In genomic region chr9:76015971-76016370, GRCm38 (mm10) we compare ENCODE assay signal across 15 mouse cellular contexts. TPM values are rescaled to one million over a fixed set of nuclear protein-coding genes. Genes with fewer than 3 reads are reported as not detected.
DNase-seq lines count a peak whose midpoint lies in the region; ATAC-seq and TF ChIP-seq lines count a peak whose summit lies in the region.
"Had no signal": no experiment of that assay in that cellular context is flagged by ENCODE, and none has a peak within 500 bp of the region (broad histone marks: within the 10 kb centered on the region; RNA-seq: fewer than 3 reads in every experiment).

No protein-coding gene starts in this region.

- TF ChIP-seq EP300 in lung, postnatal 0 days (IDR thresholded peaks at IDR 0.05), result no peak

- no peak for TF ChIP-seq CTCF in lung, postnatal 0 days (IDR thresholded peaks at IDR 0.05)

- H3K9me3 ChIP-seq in forebrain, embryonic 13.5 days (replicated peaks), result no peaks in the 10 kb centered on the region
- H3K9me3 ChIP-seq in forebrain, embryonic 11.5 days (ENCODE audit: control insufficient read depth, low read length), result no peaks in the 10 kb centered on the region
- no peaks in the 10 kb centered on the region for H3K9me3 ChIP-seq in lung, postnatal 0 days (ENCODE audit: low read length)
- H3K9me3 ChIP-seq in forebrain, embryonic 15.5 days, result no peaks in the 10 kb centered on the region
- H3K9me3 ChIP-seq in neural tube, embryonic 13.5 days, result no peaks in the 10 kb centered on the region
- H3K9me3 ChIP-seq: embryonic facial prominence, embryonic 15.5 days; G1E; intestine, embryonic 15.5 days had no signal

- 74% methylated on average over 5 of the region's 5 CpGs for WGBS in forebrain, embryonic 13.5 days
- WGBS in forebrain, embryonic 11.5 days, result 94% methylated on average over 5 of the region's 5 CpGs
- 83% methylated on average over 5 of the region's 5 CpGs for WGBS in lung, postnatal 0 days
- 49% methylated on average over 5 of the region's 5 CpGs for WGBS in forebrain, embryonic 15.5 days
- WGBS in neural tube, embryonic 13.5 days, result 88% methylated on average over 5 of the region's 5 CpGs

- DNase-seq in forebrain, embryonic 11.5 days (ENCODE audit: low spot score), result no peak
- DNase-seq in lung, postnatal 0 days (ENCODE audit: low spot score), result no peak
- no peak for DNase-seq in lung, postnatal 36 days
- no peak for DNase-seq in left cerebral cortex, adult 18-20 months (ENCODE audit: low spot score in 2 of 2)
- DNase-seq: adrenal gland, postnatal 25 days; kidney, postnatal 14 days; thymus, postnatal 36 days had no signal

- H3K9ac ChIP-seq in forebrain, embryonic 13.5 days, result no peak overlapping the region
- no peak overlapping the region for H3K9ac ChIP-seq in forebrain, embryonic 11.5 days (ENCODE audit: low read length)
- H3K9ac ChIP-seq in lung, postnatal 0 days (replicated peaks; ENCODE audit: low read depth), result no peak overlapping the region
- no peak overlapping the region for H3K9ac ChIP-seq in forebrain, embryonic 15.5 days (replicated peaks)
- no peak overlapping the region for H3K9ac ChIP-seq in neural tube, embryonic 13.5 days
- H3K9ac ChIP-seq: intestine, embryonic 15.5 days had no signal

- H3K27ac ChIP-seq in forebrain, embryonic 13.5 days, result no peak overlapping the region
- H3K27ac ChIP-seq in forebrain, embryonic 11.5 days (ENCODE audit: low read depth, low read length), result no peak overlapping the region
- peak overlapping the region; percentile 20; the same call in 1 of the 2 replicates for H3K27ac ChIP-seq in lung, postnatal 0 days (ENCODE audit: low read length)
- H3K27ac ChIP-seq in forebrain, embryonic 15.5 days (replicated peaks), result 0 out of 2 replicates have a peak overlapping the region, but pooled peaks have one; percentile 87
- H3K27ac ChIP-seq in neural tube, embryonic 13.5 days (replicated peaks), result no peak overlapping the region
- H3K27ac ChIP-seq: intestine, embryonic 15.5 days had no signal

- peak overlapping the region; percentile 84 for H3K4me2 ChIP-seq in forebrain, embryonic 13.5 days
- no peak overlapping the region for H3K4me2 ChIP-seq in forebrain, embryonic 11.5 days (ENCODE audit: low read depth, low read length, severe bottlenecking)
- H3K4me2 ChIP-seq in lung, postnatal 0 days (replicated peaks; ENCODE audit: low read depth, low read length), result no peak overlapping the region
- H3K4me2 ChIP-seq in forebrain, embryonic 15.5 days (replicated peaks), result peak overlapping the region; percentile 83; the same call in 1 of the 2 replicates
- H3K4me2 ChIP-seq in neural tube, embryonic 13.5 days, result peak overlapping the region; percentile 74

- H3K27me3 ChIP-seq in forebrain, embryonic 13.5 days, result no peaks in the 10 kb centered on the region
- H3K27me3 ChIP-seq in forebrain, embryonic 11.5 days (ENCODE audit: control insufficient read depth, insufficient read depth, low read length), result no peaks in the 10 kb centered on the region
- H3K27me3 ChIP-seq in lung, postnatal 0 days (replicated peaks; ENCODE audit: insufficient read depth, low read length), result no peaks in the 10 kb centered on the region
- no peaks in the 10 kb centered on the region for H3K27me3 ChIP-seq in forebrain, embryonic 15.5 days
- no peaks in the 10 kb centered on the region for H3K27me3 ChIP-seq in neural tube, embryonic 13.5 days
- H3K27me3 ChIP-seq: embryonic facial prominence, embryonic 15.5 days; intestine, embryonic 15.5 days had no signal

- no peak overlapping the region for H3K4me3 ChIP-seq in forebrain, embryonic 13.5 days
- no peak overlapping the region for H3K4me3 ChIP-seq in forebrain, embryonic 11.5 days (ENCODE audit: low read depth, low read length)
- H3K4me3 ChIP-seq in lung, postnatal 0 days (ENCODE audit: low read depth, low read length), result no peak overlapping the region
- H3K4me3 ChIP-seq in forebrain, embryonic 15.5 days, result no peak overlapping the region
- peak overlapping the region; percentile 61; the same call in 1 of the 2 replicates for H3K4me3 ChIP-seq in neural tube, embryonic 13.5 days

- peaks cover 15% of the 10 kb centered on the region for H3K4me1 ChIP-seq in forebrain, embryonic 13.5 days
- peaks cover 2% of the 10 kb centered on the region; the same call in 1 of the 2 replicates for H3K4me1 ChIP-seq in forebrain, embryonic 11.5 days (replicated peaks; ENCODE audit: control insufficient read depth, insufficient read depth, low read length)
- peaks cover 20% of the 10 kb centered on the region; the same call in 1 of the 2 replicates for H3K4me1 ChIP-seq in lung, postnatal 0 days (ENCODE audit: insufficient read depth, low read depth, low read length)
- peaks cover 23% of the 10 kb centered on the region for H3K4me1 ChIP-seq in forebrain, embryonic 15.5 days
- H3K4me1 ChIP-seq in neural tube, embryonic 13.5 days (replicated peaks), result peaks cover 26% of the 10 kb centered on the region

- ATAC-seq in forebrain, embryonic 13.5 days, result peak; percentile 9; the same call in 1 of the 2 replicates
- no peak for ATAC-seq in forebrain, embryonic 11.5 days (replicated peaks; ENCODE audit: low FRiP score)
- ATAC-seq in lung, postnatal 0 days, result no peak
- ATAC-seq in forebrain, embryonic 15.5 days (replicated peaks), result peak; percentile 17; the same call in 1 of the 2 replicates
- no peak for ATAC-seq in neural tube, embryonic 13.5 days (ENCODE audit: low read depth)
- ATAC-seq in frontal cortex, adult (ENCODE audit: low TSS enrichment), result no peak

- H3K36me3 ChIP-seq in forebrain, embryonic 13.5 days (ENCODE audit: poor library complexity, severe bottlenecking), result no peaks in the 10 kb centered on the region
- no peaks in the 10 kb centered on the region for H3K36me3 ChIP-seq in forebrain, embryonic 11.5 days (ENCODE audit: control insufficient read depth, insufficient read depth, low read length)
- H3K36me3 ChIP-seq in lung, postnatal 0 days (ENCODE audit: insufficient read depth, low read length), result no peaks in the 10 kb centered on the region
- H3K36me3 ChIP-seq in forebrain, embryonic 15.5 days, result no peaks in the 10 kb centered on the region
- no peaks in the 10 kb centered on the region for H3K36me3 ChIP-seq in neural tube, embryonic 13.5 days
- H3K36me3 ChIP-seq: embryonic facial prominence, embryonic 15.5 days; G1E; intestine, embryonic 15.5 days had no signal

RNA-seq across cellular contexts. Expression of gene Hmgcll1, which starts 1.3 kb away (rescaled TPM):
- polyA plus RNA-seq in forebrain, embryonic 13.5 days (2015; fragmentation: Nextera tagmentation; extraction: Ambion mirVana), result 11.6 and 17.3 TPM in 2 replicates
- 9.5 and 10.4 TPM in 2 replicates for polyA plus RNA-seq in forebrain, embryonic 11.5 days (2014; fragmentation: Nextera tagmentation; extraction: Ambion mirVana)
- 4.7 and 5.7 TPM in 2 replicates for polyA plus RNA-seq in lung, postnatal 0 days (2015; fragmentation: Nextera tagmentation; extraction: Ambion mirVana)
- polyA plus RNA-seq in forebrain, embryonic 15.5 days (2015; fragmentation: Nextera tagmentation; extraction: Ambion mirVana), result 14.9 and 15.2 TPM in 2 replicates
- polyA plus RNA-seq in neural tube, embryonic 13.5 days (2015; fragmentation: Nextera tagmentation; extraction: Ambion mirVana), result 21.3 and 22.5 TPM in 2 replicates
- 10 to 100 TPM; 16.4 to 16.9 TPM for total RNA-seq in left cerebral cortex, adult 18-20 months (2021)
- total RNA-seq: monocyte, adult 5-6 weeks had no signal
- polyA plus RNA-seq: G1E had no signal

Comparison
In these comparisons a context has a peak if more than half of its experiments do, and no peak if none do; other contexts are left out.
1. ATAC-seq: peak in forebrain, embryonic 13.5 days (single experiment) and forebrain, embryonic 15.5 days (single experiment); none in forebrain, embryonic 11.5 days (single experiment), lung, postnatal 0 days (single experiment), neural tube, embryonic 13.5 days (single experiment) and frontal cortex, adult (single experiment).
2. H3K27ac ChIP-seq: peak in lung, postnatal 0 days (single experiment) and forebrain, embryonic 15.5 days (single experiment); none in forebrain, embryonic 13.5 days (single experiment), forebrain, embryonic 11.5 days (single experiment) and neural tube, embryonic 13.5 days (single experiment).
3. H3K4me2 ChIP-seq: peak in forebrain, embryonic 13.5 days (single experiment), forebrain, embryonic 15.5 days (single experiment) and neural tube, embryonic 13.5 days (single experiment); none in forebrain, embryonic 11.5 days (single experiment) and lung, postnatal 0 days (single experiment).